In genomic region chr8:83667526-83667925, GRCm38 (mm10) we compare ENCODE assay signal across 9 mouse cellular contexts. TPM values are rescaled to one million over a fixed set of nuclear protein-coding genes. Genes with fewer than 3 reads are reported as not detected.
DNase-seq lines count a peak whose midpoint lies in the region; ATAC-seq lines count a peak whose summit lies in the region.
"Had no signal": no experiment of that assay in that cellular context is flagged by ENCODE, and none has a peak within 500 bp of the region (broad histone marks: within the 10 kb centered on the region; RNA-seq: fewer than 3 reads in every experiment).

No protein-coding gene starts in this region.

- peak overlapping the region; percentile 56 for H3K4me3 ChIP-seq in midbrain, embryonic 10.5 days
- no peak overlapping the region for H3K4me3 ChIP-seq in midbrain, embryonic 11.5 days (ENCODE audit: low read depth, low read length)
- H3K4me3 ChIP-seq in limb, embryonic 15.5 days = peak overlapping the region; percentile 43; the same call in 1 of the 2 replicates

- no peak overlapping the region for H3K9ac ChIP-seq in midbrain, embryonic 11.5 days (ENCODE audit: low read length)
- H3K9ac ChIP-seq in limb, embryonic 15.5 days = no peak overlapping the region

- peaks cover 22% of the 10 kb centered on the region for H3K27me3 ChIP-seq in midbrain, embryonic 10.5 days (ENCODE audit: low read depth, poor library complexity, severe bottlenecking)
- peaks cover 10% of the 10 kb centered on the region for H3K27me3 ChIP-seq in midbrain, embryonic 11.5 days (ENCODE audit: control insufficient read depth, insufficient read depth, low read length)
- no peaks in the 10 kb centered on the region for H3K27me3 ChIP-seq in limb, embryonic 15.5 days

- H3K4me2 ChIP-seq in midbrain, embryonic 11.5 days = no peak overlapping the region
- H3K4me2 ChIP-seq in limb, embryonic 15.5 days = peak overlapping the region; percentile 82

- H3K9me3 ChIP-seq in midbrain, embryonic 10.5 days (replicated peaks) = no peaks in the 10 kb centered on the region
- H3K9me3 ChIP-seq in midbrain, embryonic 11.5 days (ENCODE audit: control insufficient read depth, low read length) = no peaks in the 10 kb centered on the region
- H3K9me3 ChIP-seq in limb, embryonic 15.5 days = no peaks in the 10 kb centered on the region
- H3K9me3 ChIP-seq: liver, embryonic 13.5 days had no signal

- peaks cover 37% of the 10 kb centered on the region for H3K4me1 ChIP-seq in midbrain, embryonic 10.5 days
- peaks cover 8% of the 10 kb centered on the region for H3K4me1 ChIP-seq in midbrain, embryonic 11.5 days (ENCODE audit: control insufficient read depth, insufficient read depth, low read length)
- peaks cover 57% of the 10 kb centered on the region for H3K4me1 ChIP-seq in limb, embryonic 15.5 days

- ATAC-seq in cerebellum, adult (ENCODE audit: insufficient number of reproducible peaks, low FRiP score, low TSS enrichment) = no peak
- no peak for ATAC-seq in midbrain, embryonic 11.5 days (ENCODE audit: low FRiP score)
- ATAC-seq in limb, embryonic 15.5 days (ENCODE audit: insufficient number of reproducible peaks, low FRiP score, low TSS enrichment, low read depth) = no peak

- peak; percentile 55 to 61 for DNase-seq in cerebellum, postnatal 10 days
- DNase-seq in midbrain, embryonic 10.5 days (ENCODE audit: low spot score) = no peak
- DNase-seq in midbrain, embryonic 11.5 days (ENCODE audit: low spot score, missing footprints) = no peak
- DNase-seq in frontal cortex, postnatal 14 days (ENCODE audit: low spot score in 2 of 2) = no peak
- no peak for DNase-seq in ovary, postnatal 10 days (ENCODE audit: low spot score)
- DNase-seq in testis, postnatal 14 days (ENCODE audit: low spot score) = no peak
- DNase-seq: liver, embryonic 13.5 days had no signal

- peaks cover 56% of the 10 kb centered on the region for H3K36me3 ChIP-seq in midbrain, embryonic 10.5 days
- peaks cover 9% of the 10 kb centered on the region for H3K36me3 ChIP-seq in midbrain, embryonic 11.5 days (ENCODE audit: control insufficient read depth, insufficient read depth, low read length)
- peaks cover 53% of the 10 kb centered on the region for H3K36me3 ChIP-seq in limb, embryonic 15.5 days

- WGBS in midbrain, embryonic 10.5 days = 85% methylated on average over 10 of the region's 10 CpGs
- WGBS in midbrain, embryonic 11.5 days = 81% methylated on average over 10 of the region's 10 CpGs
- 82% methylated on average over 10 of the region's 10 CpGs for WGBS in limb, embryonic 15.5 days

- H3K27ac ChIP-seq in midbrain, embryonic 10.5 days (replicated peaks) = no peak overlapping the region
- no peak overlapping the region for H3K27ac ChIP-seq in midbrain, embryonic 11.5 days (ENCODE audit: low read depth, low read length)
- H3K27ac ChIP-seq in limb, embryonic 15.5 days = no peak overlapping the region; the same call in 1 of the 2 replicates
- H3K27ac ChIP-seq: liver, embryonic 13.5 days had no signal

RNA-seq across cellular contexts. Expression of gene Ptger1, which starts 1.0 kb away (rescaled TPM):
- polyA plus RNA-seq in midbrain, embryonic 10.5 days (2016; fragmentation: Nextera tagmentation; extraction: Ambion mirVana) = 0.29 and 0.38 TPM in 2 replicates
- 0.31 and 0.37 TPM in 2 replicates for polyA plus RNA-seq in midbrain, embryonic 11.5 days (2014; fragmentation: Nextera tagmentation; extraction: Ambion mirVana)
- polyA plus RNA-seq in limb, embryonic 15.5 days (2015; fragmentation: Nextera tagmentation; extraction: Ambion mirVana) = 0.95 and 1.1 TPM in 2 replicates

RNA-seq across cellular contexts. Expression of gene Gipc1, which starts 15.0 kb away (rescaled TPM):
- 233 and 242 TPM in 2 replicates for polyA plus RNA-seq in midbrain, embryonic 10.5 days (2016; fragmentation: Nextera tagmentation; extraction: Ambion mirVana)
- polyA plus RNA-seq in midbrain, embryonic 11.5 days (2014; fragmentation: Nextera tagmentation; extraction: Ambion mirVana) = 184 TPM in 2 replicates
- 182 and 187 TPM in 2 replicates for polyA plus RNA-seq in limb, embryonic 15.5 days (2015; fragmentation: Nextera tagmentation; extraction: Ambion mirVana)

RNA-seq across cellular contexts. Expression of gene Pkn1, which starts 31.5 kb away (rescaled TPM):
- 22.8 and 27.0 TPM in 2 replicates for polyA plus RNA-seq in midbrain, embryonic 10.5 days (2016; fragmentation: Nextera tagmentation; extraction: Ambion mirVana)
- polyA plus RNA-seq in midbrain, embryonic 11.5 days (2014; fragmentation: Nextera tagmentation; extraction: Ambion mirVana) = 18.6 and 20.3 TPM in 2 replicates
- polyA plus RNA-seq in limb, embryonic 15.5 days (2015; fragmentation: Nextera tagmentation; extraction: Ambion mirVana) = 19.6 and 20.0 TPM in 2 replicates

RNA-seq across cellular contexts. Expression of gene Ddx39, which starts 47.5 kb away (rescaled TPM):
- 314 and 357 TPM in 2 replicates for polyA plus RNA-seq in midbrain, embryonic 10.5 days (2016; fragmentation: Nextera tagmentation; extraction: Ambion mirVana)
- polyA plus RNA-seq in midbrain, embryonic 11.5 days (2014; fragmentation: Nextera tagmentation; extraction: Ambion mirVana) = 223 and 253 TPM in 2 replicates
- polyA plus RNA-seq in limb, embryonic 15.5 days (2015; fragmentation: Nextera tagmentation; extraction: Ambion mirVana) = 126 and 127 TPM in 2 replicates

RNA-seq across cellular contexts. Expression of gene Dnajb1, which starts 59.5 kb away (rescaled TPM):
- polyA plus RNA-seq in midbrain, embryonic 10.5 days (2016; fragmentation: Nextera tagmentation; extraction: Ambion mirVana) = 73.3 and 85.7 TPM in 2 replicates
- 61.1 and 71.3 TPM in 2 replicates for polyA plus RNA-seq in midbrain, embryonic 11.5 days (2014; fragmentation: Nextera tagmentation; extraction: Ambion mirVana)
- polyA plus RNA-seq in limb, embryonic 15.5 days (2015; fragmentation: Nextera tagmentation; extraction: Ambion mirVana) = 78.5 and 79.1 TPM in 2 replicates

Comparison
In these comparisons a context has a peak if more than half of its experiments do, and no peak if none do; other contexts are left out.
1. DNase-seq: peak in cerebellum, postnatal 10 days (2 of 2); none in midbrain, embryonic 10.5 days (single experiment), midbrain, embryonic 11.5 days (single experiment), frontal cortex, postnatal 14 days (0 of 2), ovary, postnatal 10 days (single experiment) and testis, postnatal 14 days (single experiment).